Mouse (Mus musculus) right cerebral cortex, postnatal 4 days (tissue): ENCODE measurements around the gene Gm20388.

Experiments
- DNase-seq: peaks from one replicate; pipeline ENCODE4 v3.0.0-alpha.2; 2022

Gm20388 gene

GRCm38 (mm10) chr8:121889810-121890785, 1979.5 kb downstream of the Gm20388 start:
- no peak for DNase-seq

GRCm38 (mm10) chr8:121892875-121893274, 1982.2 kb downstream of the Gm20388 start:
- no peak for DNase-seq

- DNase-seq = no peak
Observed at GRCm38 (mm10) chr8:121895910-121896309, 1985.3 kb downstream of the Gm20388 start.

- no peak for DNase-seq
Observed at GRCm38 (mm10) chr8:121896476-121897145, 1986.0 kb downstream of the Gm20388 start.

- no peak for DNase-seq
Observed at GRCm38 (mm10) chr8:121897205-121897604, 1986.6 kb downstream of the Gm20388 start.

- DNase-seq = no peak
Observed at GRCm38 (mm10) chr8:121897871-121898381, 1987.3 kb downstream of the Gm20388 start.

- peak; percentile 45 for DNase-seq
Observed at GRCm38 (mm10) chr8:121898401-121898931, 1987.8 kb downstream of the Gm20388 start.

- DNase-seq = no peak
Observed at GRCm38 (mm10) chr8:121899180-121900044, 1988.8 kb downstream of the Gm20388 start.

- DNase-seq = no peak
Observed at GRCm38 (mm10) chr8:121901498-121902236, 1991.0 kb downstream of the Gm20388 start.

GRCm38 (mm10) chr8:121903977-121904376, 1993.3 kb downstream of the Gm20388 start:
- no peak for DNase-seq

- no peak for DNase-seq
Observed at GRCm38 (mm10) chr8:121904999-121905398, 1994.4 kb downstream of the Gm20388 start.

- DNase-seq = no peak
Observed at GRCm38 (mm10) chr8:121905420-121905819, 1994.8 kb downstream of the Gm20388 start.

GRCm38 (mm10) chr8:121905864-121906263, 1995.2 kb downstream of the Gm20388 start:
- no peak for DNase-seq

- peak; percentile 43 for DNase-seq
Observed at GRCm38 (mm10) chr8:121906542-121907512, 1996.2 kb downstream of the Gm20388 start.

- DNase-seq = peak; percentile 99
Observed at GRCm38 (mm10) chr8:121907587-121908248, 1997.1 kb downstream of the Gm20388 start, which contains the start of gene Slc7a5. Slc7a5 (minus strand) TSS chr8:121907694.

GRCm38 (mm10) chr8:121908378-121909147, 1997.9 kb downstream of the Gm20388 start:
- DNase-seq = no peak

GRCm38 (mm10) chr8:121909148-121909541, 1998.5 kb downstream of the Gm20388 start:
- no peak for DNase-seq

- DNase-seq = peak; percentile 87
Observed at GRCm38 (mm10) chr8:121909663-121910062, 1999.0 kb downstream of the Gm20388 start.

GRCm38 (mm10) chr8:121911400-121911799, 2000.8 kb downstream of the Gm20388 start:
- no peak for DNase-seq
